Mouse (Mus musculus): ENCODE measurements around the gene Cfap97. TPM values are rescaled to one million over a fixed set of nuclear protein-coding genes. Genes with fewer than 3 reads are reported as not detected.

Gene Cfap97
- polyA plus RNA-seq (2015; fragmentation: Nextera tagmentation; extraction: Ambion mirVana) = 14.8 and 18.8 TPM in 2 replicates

DNA sequence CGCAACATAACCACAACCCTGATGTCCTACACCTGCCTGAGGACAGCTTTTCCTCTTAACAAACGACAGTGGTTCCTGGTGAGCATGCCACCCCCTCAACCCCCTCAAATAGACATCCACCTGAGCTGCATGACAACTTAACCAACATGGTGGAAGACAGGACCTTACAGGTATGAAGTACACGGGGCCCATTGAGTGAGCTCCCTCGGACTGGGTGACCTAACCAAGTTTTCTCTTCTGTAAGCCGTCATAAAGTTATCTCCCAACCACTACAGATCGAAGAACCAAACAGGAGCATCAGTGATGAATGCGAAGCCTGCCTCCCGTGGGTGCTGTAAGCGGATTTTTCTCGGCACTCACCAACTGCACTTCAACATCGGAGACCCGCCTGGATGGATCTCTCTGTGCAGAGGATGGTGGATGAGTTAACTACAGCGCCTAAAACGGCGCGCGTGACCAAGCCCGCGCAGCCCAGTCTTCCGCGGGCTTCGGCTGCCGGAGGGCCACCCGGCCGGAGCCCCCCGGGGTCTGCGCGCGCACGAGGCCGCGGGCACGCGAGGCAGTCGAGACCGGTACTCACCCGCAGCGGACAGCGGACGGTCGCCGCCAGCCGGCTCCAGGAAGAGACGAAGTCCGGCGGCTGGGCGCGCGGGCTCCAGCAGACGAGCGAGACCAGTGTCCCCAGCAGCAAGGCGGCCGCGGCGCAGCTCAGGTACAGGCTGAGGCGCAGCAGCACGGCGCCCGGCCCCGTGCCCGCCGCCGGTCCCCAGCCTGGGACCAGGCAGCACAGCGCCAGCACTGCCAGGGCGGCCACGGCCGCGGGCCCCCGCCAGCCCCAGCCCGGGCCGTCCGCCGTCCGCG lies at the start of gene Cfap97:
Cfap97 (plus strand) TSS at position 570 of the 861 bp plus-strand sequence.

DNA sequence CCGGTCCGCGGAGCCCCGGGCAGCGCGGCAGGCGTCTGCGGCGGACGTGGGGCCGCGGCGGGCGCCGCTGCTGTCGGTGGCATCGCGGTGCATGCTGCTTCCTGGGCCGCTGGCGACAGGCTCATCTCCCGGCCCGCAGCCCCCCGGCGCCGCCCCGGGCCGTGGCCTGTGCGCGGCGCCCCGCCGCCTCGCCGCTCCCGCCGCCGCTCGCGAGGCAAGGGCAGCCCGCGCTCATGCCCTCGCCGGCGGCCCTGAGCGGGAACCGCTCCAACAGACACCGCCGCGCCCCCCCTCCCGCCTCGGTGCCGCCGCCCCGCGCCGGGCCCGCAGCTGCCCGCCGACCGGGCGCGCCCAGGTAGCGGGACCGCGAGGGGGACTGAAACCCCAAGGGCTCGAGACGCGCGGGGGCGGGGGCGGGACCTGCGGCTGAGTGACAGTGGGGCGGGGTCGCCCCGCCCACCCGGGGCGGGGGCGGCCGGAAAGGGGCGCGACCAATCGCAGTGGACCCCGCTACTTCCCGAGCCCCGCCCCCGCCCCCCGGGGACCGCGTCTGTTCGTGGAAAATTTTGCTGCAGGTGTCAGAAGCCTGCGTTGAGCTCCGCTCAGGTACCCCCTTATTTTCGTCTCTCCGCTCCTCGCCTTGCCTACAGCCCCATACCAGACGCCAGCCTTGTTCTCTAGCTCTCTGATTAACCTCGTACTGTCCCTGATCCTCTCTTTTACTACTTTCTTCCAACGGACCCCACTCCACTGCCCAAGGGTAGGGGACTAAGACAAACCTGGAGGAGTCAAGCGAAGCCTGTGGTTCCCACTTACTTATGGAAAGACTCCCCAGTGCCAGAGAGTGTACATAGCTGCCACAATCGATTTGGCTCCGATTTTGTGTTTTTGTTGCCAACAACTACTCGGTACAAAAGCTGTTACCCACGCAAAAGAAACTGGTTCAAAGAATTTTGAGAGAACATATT lies 777 bp downstream of the Cfap97 start, which contains the start of gene Snx25:
Snx25 (minus strand) TSS at position 96 of the 968 bp plus-strand sequence.

DNA sequence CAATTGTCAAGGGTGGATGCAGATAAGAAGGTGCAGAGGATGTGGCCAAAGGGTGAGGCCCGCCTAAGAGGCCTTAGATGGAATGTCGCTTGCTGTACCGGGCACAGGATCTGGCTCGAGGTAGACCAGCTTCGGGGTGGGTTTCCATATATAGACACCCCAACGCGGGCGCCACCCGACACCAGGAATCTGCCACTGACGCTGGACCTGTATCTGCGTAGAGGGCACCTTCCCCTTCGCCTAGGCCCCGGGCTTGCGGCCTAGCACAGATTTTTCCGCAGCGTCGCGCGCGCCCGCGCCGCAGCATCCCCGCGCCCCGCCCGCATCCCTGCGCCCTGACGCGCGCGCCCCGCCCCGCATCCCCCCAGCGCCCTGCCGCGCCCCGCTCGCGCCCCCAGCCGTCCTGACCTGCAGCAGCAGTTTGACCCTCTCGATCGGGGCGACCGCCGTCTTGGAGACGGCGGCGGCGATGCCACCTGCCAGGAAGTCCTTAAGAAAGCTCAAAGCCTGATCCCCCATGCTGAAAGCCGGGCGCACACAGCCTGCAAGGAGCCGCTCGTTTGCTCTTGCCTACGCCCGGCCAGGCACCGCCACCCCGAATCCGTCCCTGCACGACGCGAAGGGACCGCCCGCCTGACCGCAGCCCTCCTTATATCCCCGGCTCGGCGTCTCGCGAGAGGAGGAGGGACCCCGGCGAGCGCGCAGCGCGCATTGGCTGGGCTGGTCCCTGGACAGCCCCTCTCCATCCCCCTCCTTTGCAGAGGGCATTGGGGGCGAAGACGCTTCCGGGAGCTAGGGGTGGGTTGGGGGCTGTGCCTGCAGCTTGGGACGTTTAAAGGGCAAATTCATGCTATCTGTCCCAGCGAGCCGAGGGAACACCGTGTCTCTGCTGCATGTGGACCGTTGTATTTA lies 59.1 kb downstream of the Cfap97 start, which contains the start of gene Slc25a4:
Slc25a4 (minus strand) TSS at position 881 of the 912 bp plus-strand sequence.

Small RNAs within 50 kb of the gene (microRNA-seq; reads per million reads assigned to microRNA genes)
- not detected for gene Gm23812

Other genes with a start within 250 kb of the Cfap97 start
- gene Ccdc110, start 217.2 kb upstream of the Cfap97 start, polyA plus RNA-seq (2015; fragmentation: Nextera tagmentation; extraction: Ambion mirVana) = not detected in 2 replicates
- gene 1700029J07Rik, start 176.5 kb upstream of the Cfap97 start, polyA plus RNA-seq (2015; fragmentation: Nextera tagmentation; extraction: Ambion mirVana) = 1.3 and 1.4 TPM in 2 replicates
- gene Ufsp2, start 176.2 kb upstream of the Cfap97 start, polyA plus RNA-seq (2015; fragmentation: Nextera tagmentation; extraction: Ambion mirVana) = 69.6 and 72.7 TPM in 2 replicates
- gene Lrp2bp, start 152.5 kb upstream of the Cfap97 start, polyA plus RNA-seq (2015; fragmentation: Nextera tagmentation; extraction: Ambion mirVana) = 0.31 and 0.35 TPM in 2 replicates
- 13.5 and 15.7 TPM in 2 replicates for gene Ankrd37, start 146.1 kb upstream of the Cfap97 start, polyA plus RNA-seq (2015; fragmentation: Nextera tagmentation; extraction: Ambion mirVana)
- gene Snx25, start 388 bp downstream of the Cfap97 start, polyA plus RNA-seq (2015; fragmentation: Nextera tagmentation; extraction: Ambion mirVana) = 5.0 and 5.4 TPM in 2 replicates
- gene Slc25a4, start 59.5 kb downstream of the Cfap97 start, polyA plus RNA-seq (2015; fragmentation: Nextera tagmentation; extraction: Ambion mirVana) = 897 and 991 TPM in 2 replicates
- gene Helt, start 142.9 kb downstream of the Cfap97 start, polyA plus RNA-seq (2015; fragmentation: Nextera tagmentation; extraction: Ambion mirVana) = not detected in 2 replicates